Mouse (Mus musculus) R1 (cell line): ENCODE measurements around the gene Ppp4r3b.

Experiments used
- DNase-seq: peaks from one replicate; pipeline ENCODE4 v3.0.0-alpha.2; 2018; ENCODE audit warnings: low read depth, low spot score

Ppp4r3b gene

DNA sequence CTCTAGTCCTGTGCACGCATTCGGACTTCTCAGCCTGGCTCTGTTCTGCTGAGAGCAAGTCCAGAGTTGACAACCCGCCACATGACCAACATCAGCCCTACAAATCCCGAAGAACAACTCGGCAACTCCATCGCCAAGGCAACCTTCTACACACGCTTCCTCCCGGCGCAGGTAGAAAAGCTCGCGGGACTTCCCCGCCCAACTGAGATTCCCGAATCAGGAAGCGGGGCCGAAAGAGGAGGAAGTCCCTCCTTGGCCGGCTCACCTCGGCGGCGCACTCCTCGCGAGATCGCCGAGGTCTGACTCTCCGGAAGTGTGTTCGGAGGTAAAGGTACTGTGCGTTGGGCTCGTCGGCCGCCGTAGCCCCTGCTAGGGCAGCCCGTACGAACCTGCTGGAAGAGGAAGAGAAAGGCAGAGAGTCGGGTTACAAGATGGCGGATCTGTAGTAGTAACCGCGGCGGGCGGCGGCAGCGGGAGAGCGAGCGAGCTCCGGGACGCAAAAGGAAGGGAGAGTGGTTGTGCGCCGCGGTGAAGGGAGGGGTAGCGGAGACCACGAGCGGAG lies at the start of gene Ppp4r3b:
TSS of gene Ppp4r3b (plus strand) at position 328 of the 562 bp plus-strand sequence.
- peak; percentile 99 for DNase-seq

DNA sequence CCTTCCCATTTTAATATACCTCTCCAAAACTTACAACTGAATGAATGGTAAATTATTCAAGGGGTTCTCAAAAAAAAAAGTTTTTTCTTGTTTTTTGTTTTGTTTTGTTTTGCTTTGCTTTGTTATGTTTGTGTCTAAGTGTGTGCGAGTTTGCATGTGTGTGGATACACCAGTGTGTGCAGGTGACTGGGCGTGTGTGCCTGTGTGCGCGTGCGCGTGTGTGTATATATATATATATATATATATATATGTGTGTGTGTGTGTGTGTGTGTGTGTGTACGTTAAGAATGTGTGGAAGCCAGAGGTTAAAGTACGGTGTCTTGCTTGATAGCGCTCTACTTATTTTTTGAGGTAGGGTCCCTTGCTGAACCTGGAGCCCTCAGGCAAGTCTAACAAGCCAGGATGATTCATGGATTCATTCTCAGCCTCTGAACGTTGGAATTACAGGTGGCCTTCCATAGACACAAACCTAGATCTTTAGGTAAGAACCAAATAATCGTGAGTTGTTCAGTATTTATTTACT lies 42.8 kb upstream of the Ppp4r3b start:
- DNase-seq: no peak

DNA sequence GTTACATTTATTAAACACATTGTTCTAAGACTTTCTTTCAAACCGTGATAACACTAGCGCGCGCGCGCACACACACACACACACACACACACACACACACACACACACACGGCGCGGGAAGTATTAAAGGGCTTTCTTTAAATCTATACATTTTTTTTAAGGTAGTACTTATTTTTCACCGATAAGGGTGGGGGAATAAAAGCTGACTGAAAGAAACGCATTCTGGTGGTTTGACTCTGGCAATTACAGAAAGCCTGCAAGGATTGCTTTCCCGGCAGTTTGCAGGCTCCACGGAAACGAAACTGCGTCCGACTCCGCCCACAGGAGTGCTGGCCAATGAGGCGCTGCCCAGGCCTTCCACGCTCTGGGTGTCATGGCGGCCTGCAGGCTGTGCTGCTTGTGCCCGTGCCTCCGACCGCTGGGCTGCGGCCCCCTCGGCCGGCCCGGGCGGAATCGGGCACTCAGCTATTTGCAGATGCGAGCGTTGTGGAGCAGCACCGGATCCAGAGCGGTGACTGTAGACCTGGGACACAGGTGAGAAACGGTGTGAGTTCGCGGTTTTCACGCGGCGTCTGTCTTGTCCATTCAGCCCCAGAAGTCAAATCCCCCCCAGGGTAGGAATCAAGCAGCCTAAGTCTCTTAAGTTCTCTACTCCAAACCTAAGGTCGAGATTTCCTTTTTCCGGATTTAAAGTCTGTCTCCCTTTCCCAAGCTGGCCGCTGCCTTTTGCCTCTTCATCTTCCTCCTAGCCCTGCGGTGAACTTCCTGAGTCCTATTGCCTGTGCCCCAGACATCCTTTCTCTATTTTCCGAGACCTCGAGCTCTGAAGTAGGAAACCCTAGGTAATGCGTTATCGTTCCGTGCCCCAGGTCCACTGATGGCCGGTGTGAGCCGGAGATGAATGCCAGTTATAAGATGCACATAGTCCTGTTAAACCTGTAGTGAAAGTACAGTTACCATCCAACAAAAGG lies 42.0 kb upstream of the Ppp4r3b start, which contains the start of gene Pnpt1:
TSS of gene Pnpt1 (plus strand) at position 360 of the 971 bp plus-strand sequence.
- DNase-seq: peak; percentile 95

DNA sequence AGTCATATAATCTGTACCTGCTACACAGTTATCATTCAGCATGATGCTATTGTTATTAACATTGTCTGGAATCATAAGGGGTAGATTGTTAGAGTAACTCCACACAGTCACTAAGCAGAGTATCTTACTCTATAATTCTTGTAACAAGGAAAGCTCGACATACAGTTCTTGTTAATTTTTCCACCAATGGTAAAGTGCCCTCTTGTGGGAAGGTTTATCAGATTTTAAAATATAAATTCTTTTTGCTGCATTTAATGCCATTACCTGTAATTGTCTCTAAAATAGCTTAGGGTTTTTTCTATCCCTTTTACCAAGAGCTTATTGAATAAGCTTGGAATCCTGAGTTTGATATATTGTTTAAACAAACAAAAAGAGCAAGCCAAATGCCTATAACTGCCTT lies 32.0 kb upstream of the Ppp4r3b start:
- no peak for DNase-seq

DNA sequence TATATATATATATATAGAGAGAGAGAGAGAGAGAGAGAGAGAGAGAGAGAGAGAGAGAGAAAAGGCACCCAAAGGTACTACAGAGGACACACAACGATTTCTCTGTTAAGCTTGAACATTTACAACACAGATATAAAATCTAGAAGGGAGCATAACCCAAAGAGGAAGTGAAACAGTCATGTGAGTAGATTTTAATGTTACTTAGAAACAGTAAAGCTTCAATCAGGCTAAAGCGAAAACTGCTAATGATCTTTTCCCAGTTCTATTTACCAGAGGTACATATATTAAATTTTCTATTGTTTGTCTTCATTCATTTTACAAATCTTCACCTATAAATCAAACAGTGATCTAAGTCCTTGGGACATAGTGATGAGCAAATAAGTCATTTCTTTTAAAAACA lies 23.8 kb upstream of the Ppp4r3b start:
- DNase-seq: no peak

DNA sequence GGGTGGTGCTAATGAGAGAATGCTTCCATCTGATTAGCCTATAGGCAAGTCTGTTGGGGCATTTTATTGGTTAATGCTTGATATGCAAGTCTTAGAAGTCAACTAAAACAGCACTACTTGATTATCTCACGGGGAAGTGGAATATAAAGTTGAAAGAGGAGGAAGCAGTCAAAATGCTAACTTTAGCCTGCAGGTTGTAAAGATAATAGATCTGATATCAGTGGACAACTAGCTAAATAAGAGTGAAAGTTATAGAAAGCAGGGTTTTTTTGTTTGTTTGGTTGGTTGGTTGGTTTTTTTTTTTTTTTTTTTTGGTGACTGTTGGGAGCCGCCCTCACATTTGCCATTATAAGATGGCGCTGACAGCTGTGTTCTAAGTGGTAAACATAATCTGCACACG lies 9.1 kb upstream of the Ppp4r3b start:
- DNase-seq: no peak

DNA sequence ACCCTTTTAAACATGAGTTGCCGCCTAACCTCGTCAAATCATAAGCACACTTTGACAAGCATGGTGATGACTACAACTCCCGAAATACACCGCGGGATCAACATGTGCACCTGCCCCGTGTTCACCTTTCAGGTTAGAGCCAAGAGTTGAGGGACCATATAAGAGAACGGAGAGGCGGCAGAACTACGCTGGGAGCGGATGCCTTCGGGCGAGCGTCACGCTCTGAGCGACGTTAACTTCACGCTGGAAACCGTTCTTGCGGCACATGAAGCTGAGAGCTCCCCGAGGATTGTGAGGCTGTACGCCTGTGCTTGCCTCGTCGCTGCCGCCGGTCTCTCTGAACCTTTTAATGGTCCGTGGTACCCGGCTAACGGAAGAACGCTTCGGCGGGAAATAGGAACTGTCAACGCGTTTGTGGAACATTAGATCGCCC lies 715 bp upstream of the Ppp4r3b start:
- DNase-seq: peak; percentile 82

DNA sequence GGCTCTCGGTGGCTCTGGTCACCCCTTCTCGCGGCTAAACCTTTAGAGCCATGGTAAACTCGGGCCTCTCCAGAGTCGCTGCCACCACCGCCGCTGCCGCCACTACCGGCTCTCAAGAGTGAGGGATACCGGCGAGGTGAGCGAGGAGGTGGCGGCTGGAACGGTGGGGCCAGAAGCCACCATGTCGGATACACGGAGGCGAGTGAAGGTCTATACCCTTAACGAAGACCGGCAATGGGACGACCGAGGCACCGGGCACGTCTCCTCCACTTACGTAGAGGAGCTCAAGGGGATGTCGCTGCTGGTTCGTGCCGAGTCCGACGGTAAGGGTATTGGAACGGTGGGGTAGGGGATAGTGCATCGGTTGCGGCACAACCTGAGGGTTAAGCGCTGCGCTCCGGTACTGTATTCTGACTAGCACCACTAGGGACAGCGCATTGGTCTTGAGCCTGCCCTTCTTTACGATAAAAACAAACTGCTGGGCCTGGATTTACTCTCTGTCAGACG lies 488 bp downstream of the Ppp4r3b start:
- peak; percentile 87 for DNase-seq

DNA sequence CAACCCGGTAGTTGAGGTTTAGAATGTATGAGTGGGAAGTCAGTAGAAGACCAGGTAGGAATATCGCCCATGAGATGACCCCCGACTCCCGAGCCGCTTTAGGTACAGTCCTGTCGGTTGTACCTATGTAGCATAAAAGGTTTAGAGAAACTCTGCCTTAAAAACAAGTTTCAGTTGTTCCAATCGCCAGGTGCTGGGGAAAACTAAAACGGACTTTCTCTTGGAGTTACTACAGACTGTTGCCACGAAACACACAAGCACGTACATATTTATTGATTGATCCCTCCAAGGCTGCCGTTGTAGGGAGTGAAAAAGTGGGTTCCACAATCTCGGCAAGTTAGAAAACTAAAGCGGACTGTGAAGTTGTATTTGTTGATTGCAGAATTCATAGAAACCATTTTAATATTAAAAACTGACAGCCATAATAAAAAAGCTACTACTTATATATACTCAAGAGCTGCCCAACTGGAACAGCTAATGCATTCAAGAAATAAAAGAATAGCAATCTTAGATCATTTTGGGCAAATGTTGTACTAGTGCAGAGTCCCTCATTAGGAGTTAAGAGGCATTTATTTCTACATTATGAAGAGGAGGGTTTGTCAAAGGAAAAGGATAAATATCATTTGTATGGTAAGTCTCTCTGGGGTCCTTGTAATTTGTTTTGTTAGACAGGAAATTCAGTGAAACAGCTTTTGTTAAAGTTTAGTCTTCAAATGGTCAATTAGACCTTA lies 1.2 kb downstream of the Ppp4r3b start:
- DNase-seq: no peak

DNA sequence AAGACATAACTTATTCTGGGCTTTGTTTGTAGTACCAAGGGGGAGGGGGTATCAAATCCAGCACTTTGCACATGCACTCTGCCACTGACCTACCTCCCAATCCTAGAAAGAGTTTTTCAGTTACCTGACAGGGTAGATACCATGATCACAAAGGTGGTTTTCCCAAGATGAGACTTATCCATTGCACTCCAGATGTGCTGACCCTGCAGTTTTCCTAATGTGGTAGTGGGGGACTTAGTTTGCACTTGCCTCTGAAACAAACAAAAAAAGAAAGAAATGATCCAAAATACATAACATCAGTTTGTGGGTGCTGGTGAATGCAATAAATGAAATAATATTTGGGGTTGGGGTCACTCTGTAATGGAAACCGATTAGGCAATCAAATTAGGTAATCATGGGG lies 6.6 kb downstream of the Ppp4r3b start:
- no peak for DNase-seq

DNA sequence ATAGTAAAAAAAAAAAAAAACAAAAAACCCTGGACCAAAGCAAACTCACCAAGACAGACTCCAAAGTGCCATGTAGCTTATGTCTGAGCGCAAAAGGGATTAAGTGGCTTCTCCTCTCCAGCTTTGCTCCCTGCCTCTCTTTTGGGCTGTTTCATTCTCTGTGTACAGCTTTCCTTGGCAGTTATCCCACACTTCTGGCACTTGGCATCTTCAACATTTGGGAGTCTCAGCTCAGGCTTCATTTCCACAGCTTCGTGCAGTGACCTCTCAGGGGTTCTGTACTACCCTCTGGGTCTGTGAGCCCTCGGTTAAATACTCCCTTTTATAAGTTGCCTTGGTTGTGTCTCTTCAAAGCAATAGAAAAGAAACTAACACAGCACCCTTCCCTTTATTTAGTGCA lies 8.0 kb downstream of the Ppp4r3b start:
- DNase-seq: no peak

DNA sequence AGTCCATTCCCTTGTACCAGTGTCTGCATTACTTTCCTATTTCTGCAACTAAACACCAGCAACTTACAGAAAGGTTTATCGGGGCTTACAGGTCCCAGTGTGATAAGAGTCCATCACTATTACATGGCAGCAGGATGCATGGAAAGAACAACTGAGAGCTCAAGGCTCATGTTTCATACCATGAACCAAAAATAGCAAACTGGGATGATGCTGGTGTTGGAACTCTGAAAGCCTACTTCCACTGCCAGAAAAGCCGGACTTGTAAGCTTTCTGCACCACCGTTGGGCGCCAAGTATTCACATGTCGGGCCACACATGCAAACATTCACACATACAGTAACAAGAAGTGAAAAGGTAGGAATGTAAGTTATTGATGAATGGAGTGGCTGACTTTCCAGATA lies 9.1 kb downstream of the Ppp4r3b start:
- DNase-seq: no peak

DNA sequence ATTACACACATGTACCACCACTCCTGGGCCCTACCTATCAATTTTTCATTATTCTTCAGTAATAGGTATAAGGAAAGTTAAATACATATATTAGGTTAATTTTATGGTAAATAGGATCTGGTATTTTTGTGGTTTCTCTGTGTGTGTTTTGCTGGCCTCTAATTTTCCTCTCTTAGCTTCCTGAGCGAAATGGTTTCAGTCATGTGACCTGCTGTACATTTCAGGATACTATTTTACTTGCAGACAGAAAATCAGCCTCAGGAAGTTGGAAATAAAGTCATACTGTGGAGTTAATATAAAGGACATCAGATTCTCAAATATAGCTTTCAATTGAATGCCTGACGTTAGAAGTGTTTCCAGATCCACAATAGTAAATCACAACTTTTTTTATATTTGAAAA lies 16.3 kb downstream of the Ppp4r3b start:
- DNase-seq: no peak

DNA sequence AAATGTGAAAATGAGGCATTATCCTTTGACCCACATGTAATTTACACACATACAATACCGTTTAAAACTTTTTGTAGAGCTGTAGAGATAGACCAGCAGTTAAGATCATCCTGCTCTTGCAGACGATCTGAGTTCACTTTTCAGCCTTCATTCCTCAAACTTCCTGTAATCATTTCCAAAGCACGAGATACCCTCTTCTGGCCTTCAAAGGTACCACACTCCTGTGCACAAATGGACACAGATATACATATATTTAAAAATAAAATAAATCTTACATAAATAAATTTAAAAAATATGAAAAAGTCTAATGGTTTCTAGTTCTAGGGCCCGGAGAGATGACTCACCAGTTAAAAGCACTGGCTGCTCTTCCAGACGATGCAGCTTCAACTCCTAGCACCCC lies 31.0 kb downstream of the Ppp4r3b start:
- peak; percentile 18 for DNase-seq

DNA sequence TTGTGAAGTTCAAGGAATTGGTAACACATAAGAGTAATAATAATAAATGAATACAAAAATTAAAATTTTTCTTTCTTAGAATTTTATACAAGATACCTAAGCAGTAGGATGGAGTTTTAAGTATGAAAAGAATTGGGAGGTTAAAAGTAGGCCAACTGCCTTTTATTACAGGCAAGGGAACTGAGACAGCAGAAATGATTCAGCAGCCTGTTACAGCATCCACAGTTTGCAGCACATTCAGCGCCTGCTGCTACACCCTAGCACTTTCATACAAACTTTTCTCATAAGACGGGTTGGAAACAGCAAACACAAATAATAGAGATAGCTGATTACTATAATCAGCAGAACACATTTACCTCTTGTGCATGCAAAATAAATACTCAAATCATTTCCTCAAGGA lies 37.1 kb downstream of the Ppp4r3b start:
- DNase-seq: no peak

DNA sequence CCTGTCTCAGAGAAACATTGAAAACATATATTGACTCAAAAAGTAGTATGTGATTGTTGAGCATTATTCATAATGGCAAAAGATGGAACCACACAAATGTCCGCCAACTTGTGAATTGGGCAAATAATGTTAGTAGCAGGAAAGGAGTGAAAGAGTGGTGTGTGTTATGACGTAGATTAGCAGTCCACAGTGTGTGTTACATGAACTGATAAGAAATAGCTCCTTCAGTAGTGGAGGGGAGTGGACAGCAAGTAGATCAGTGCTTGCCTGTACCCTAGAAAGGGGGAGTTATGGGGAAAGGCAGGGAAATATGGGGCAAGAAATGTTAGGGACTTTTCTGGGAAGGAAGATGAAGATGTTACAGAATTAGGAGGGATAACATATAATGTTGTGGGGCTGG lies 43.5 kb downstream of the Ppp4r3b start:
- DNase-seq: no peak

DNA sequence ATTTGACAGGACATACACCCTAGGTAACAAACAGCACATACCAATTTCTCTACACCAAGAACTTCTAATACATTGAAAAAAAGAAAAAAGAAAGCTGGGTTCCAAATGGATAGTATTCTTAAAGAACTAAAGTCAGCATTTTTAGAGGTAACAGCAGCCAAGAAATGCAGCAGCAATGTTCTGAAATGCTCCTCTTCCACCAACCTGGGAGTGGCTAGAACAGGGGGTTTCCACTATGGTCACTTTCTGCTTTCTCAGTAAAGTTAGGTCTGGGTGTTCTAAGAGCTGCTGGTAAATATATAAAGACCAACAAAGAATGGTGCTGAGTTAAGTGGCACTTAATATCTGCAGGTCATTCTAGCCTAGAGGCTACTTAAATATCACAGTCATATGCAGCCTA lies 46.4 kb downstream of the Ppp4r3b start:
- DNase-seq: no peak

DNA sequence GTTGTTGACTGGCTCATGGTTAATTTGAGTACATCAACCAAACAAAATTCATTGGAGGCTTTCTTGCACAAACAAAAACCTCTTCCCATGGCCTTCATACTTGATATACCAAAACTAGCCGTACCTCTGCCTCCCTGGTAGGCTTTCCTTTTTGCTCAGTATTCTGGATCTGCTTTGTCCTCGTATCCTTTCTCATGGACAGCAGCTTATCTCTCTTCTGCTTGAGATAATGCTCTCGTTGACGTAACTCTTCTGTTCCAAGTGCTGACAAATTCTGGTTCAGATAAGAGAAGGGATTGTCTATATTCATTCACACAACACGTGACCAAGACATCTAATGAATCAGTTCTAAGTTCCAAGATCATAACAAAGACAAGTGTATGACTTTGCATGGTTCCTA lies 49.6 kb downstream of the Ppp4r3b start:
- no peak for DNase-seq

DNA sequence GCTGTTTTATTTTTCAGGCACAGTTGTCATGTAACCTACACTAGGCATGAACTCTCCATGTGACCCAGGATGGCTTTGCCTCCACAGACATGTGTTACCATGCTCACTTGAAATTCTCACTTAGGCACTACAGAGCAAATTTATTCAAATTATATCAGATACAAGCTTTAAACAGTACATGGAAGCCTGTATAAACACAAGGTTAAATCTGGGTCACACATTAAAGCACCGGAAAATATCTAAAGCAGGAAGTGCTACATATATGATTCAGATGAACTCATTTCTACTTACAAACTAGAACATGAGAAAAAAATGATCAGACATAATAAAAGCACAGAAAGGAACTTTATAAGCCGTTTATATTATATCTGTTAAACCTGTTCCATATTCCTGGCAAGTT lies 52.1 kb downstream of the Ppp4r3b start:
- no peak for DNase-seq

DNA sequence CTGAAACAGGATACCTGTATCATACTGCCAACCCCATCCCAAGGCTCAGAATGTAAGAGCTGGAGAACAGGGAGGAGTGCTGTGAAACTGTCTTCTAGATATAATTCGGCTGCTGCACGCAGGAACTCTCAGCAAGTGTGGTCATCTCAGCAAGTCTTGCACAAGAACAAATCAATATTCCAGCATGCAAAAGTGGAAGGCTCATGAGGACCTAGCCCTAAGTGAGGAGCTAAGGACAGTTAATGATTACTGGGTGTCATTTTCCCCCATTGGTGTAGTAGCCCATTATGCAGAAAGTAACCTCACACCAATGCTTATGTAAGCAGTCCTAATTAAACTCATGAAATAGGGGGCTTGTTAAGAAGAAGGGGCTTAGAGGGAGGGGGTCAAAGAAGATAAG lies 56.3 kb downstream of the Ppp4r3b start:
- no peak for DNase-seq

DNA sequence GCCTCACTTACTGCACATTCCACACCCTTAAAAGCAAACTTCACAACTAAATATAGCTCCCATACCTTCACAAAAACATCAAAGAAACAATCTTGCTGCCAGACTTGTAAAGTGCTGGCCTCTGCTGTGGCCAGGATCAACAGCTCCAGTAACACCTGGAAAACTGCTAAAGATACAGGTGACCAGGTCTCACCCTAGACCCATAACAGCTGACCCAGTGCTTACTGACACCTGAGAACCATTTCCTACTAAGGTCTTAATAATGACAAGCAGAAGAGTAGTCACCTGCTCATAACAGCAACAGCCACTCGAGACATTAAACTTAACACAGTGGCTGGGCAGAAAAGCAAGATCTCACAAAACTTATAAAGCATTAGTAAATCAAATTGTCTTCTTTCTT lies 60.9 kb downstream of the Ppp4r3b start:
- DNase-seq: no peak

DNA sequence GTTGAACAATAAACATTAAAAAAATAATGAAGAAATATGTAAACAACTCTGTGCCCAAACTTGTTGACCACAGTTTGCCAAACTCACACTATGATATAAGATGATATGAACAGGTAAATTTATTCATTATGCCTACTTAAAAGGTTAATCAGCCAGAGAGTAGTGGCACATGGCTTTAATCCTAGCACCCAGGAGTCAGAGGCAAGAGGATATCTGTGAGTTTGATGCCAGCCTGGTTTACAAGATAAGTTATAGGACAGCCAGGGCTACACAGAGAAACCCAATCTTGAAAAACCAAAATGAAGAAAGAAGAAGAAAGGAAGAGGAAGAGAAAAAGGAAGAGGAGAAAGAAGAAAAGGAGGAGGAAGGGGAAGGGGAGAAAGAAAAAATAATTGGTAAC lies 64.7 kb downstream of the Ppp4r3b start:
- DNase-seq: no peak
